Mouse (Mus musculus) olfactory bulb, adult 2 months (tissue): ENCODE results near the gene Mgat4a. TPM values are rescaled to one million over a fixed set of nuclear protein-coding genes. Genes with fewer than 3 reads are reported as not detected.

Experiments
- H3K27ac ChIP-seq: fragments of 200-500 bp; 2 replicates; pipeline ENCODE4 v1.5.1; 2012; ENCODE audit warnings: low read depth, low read length; ENCODE audit not compliant: insufficient read depth
- H3K4me1 ChIP-seq: fragments of 200-500 bp; 2 replicates; pipeline ENCODE4 v1.6.1; 2012; ENCODE audit warnings: low read length; ENCODE audit not compliant: control insufficient read depth, insufficient read depth
- H3K4me3 ChIP-seq: fragments of 200-500 bp; 2 replicates; pipeline ENCODE4 v1.5.1; 2012; ENCODE audit warnings: mild to moderate bottlenecking, low read depth, low read length, moderate library complexity; ENCODE audit not compliant: insufficient read depth
- CTCF ChIP-seq: fragments of 200-500 bp; IDR thresholded peaks from 2 replicates; pipeline ENCODE4 v1.5.1; 2012; ENCODE audit warnings: low read depth, mild to moderate bottlenecking, low read length, moderate library complexity; ENCODE audit not compliant: insufficient read depth
- POLR2A ChIP-seq: fragments of 200-500 bp; IDR thresholded peaks from 2 replicates; pipeline ENCODE4 v1.6.1; 2012; ENCODE audit warnings: mild to moderate bottlenecking, low read depth, low read length, moderate library complexity; ENCODE audit not compliant: insufficient read depth
- WGBS: fragments of 180-500 bp; shearing (Covaris S2); methylation state at CpG from one replicate; pipeline ENCODE4 v1.1.7; 2018; 5-methylcytosine and 5-hydroxymethylcytosine counted together
- polyA plus RNA-seq: library from polyadenylated mRNA; stranded (reverse); fragments of >200 nt; gene quantifications from 2 replicates; pipeline ENCODE4 v1.2.4, GENCODE M21; 2012; ENCODE audit warnings: low replicate concordance; ENCODE audit not compliant: missing spikeins, insufficient read depth, insufficient read length

The Mgat4a gene
- not detected in 2 replicates for polyA plus RNA-seq

DNA sequence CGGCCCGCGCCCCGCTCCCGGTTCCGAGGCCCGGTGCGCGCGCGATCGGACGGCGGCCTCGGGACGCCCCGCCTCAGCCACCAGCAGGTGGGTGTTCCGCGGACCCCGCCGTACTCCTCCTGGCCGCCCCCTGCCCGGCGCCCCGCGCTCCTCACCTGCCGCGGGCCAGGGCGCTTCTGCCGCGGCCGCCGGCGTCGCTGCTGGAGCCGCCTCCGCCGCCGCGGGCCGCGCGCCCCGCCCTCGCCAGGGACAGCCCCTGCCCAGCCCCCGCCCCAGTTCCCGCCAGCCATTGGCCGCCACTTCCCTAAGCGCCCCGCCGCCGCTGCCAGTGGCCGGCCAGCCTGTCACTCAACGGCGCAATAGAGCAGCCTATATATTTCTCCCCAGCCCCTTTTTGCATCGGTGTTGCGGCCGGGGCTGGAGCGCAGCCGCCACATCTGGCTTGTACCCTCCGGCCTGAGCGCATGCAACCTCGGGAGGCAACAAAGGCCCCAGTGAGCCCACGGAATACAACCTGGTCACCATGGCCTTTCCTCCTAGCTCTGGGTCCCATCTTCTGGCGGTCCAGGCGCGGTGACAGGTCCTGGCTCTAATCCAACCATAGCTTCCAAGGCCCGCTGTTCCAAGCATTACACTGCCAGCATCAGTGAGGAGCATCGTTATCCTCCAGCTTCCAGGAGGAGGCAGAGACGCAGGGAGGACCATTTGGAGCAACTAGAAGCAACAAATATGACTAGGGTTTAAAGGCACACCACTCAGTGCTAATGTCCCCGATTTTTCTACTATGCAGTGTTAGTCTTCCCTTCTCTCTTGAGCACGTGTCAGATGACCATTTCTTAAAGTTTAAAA lies at the start of gene Mgat4a:
TSS of gene Mgat4a (minus strand) at position 207 of the 849 bp plus-strand sequence.
- TF ChIP-seq POLR2A (peak; percentile 99), CTCF (no peak)
- Histone ChIP-seq H3K4me3 (peak within 1 kb of the TSS; percentile 71), H3K27ac (peak within 1 kb of the TSS; percentile 80), H3K4me1 (peaks cover 2% of the 10 kb centered on the region; the same call in 1 of the 2 replicates)
- WGBS: under 1% methylated on average over 71 of the region's 72 CpGs

DNA sequence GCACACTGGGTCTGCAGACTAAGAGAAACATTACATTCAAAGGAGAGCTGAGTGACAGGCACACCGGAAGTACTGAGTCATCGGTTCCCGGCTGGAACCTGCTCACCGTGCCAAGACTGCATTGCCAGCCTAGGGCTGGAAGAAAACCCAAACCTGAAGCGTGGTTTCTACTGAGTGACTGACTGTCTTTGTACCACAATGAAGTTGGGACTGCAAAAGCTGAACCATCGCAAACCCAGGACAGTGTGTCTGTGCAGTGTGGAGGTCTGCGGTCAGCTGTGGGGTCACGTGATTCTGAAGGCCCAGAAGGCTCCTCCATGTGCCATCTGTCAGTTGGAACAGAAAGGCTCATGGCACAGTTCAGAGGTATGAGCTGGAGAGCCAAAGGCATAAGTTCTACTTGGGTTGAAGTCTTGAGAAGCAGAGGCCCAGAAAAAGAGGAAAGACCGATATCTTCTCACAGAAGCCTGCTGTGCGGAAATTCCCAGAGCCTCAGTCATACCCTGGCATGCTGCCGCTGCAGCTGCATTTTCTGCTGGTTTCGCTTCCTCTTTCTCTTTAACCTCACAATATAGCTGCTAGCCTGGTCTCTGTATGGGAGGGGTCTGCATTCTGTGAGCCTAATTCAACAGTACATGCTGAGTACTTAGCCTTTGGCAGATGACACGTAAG lies 45.1 kb upstream of the Mgat4a start:
- Histone ChIP-seq H3K4me1 (0 out of 2 replicates have a peak, but pooled peaks cover 3% of the 10 kb centered on the region), H3K27ac (no peak overlapping the region), H3K4me3 (no peak overlapping the region)
- TF ChIP-seq POLR2A: no peak
- TF ChIP-seq CTCF: no peak
- WGBS: 62% methylated on average over 13 of the region's 13 CpGs

DNA sequence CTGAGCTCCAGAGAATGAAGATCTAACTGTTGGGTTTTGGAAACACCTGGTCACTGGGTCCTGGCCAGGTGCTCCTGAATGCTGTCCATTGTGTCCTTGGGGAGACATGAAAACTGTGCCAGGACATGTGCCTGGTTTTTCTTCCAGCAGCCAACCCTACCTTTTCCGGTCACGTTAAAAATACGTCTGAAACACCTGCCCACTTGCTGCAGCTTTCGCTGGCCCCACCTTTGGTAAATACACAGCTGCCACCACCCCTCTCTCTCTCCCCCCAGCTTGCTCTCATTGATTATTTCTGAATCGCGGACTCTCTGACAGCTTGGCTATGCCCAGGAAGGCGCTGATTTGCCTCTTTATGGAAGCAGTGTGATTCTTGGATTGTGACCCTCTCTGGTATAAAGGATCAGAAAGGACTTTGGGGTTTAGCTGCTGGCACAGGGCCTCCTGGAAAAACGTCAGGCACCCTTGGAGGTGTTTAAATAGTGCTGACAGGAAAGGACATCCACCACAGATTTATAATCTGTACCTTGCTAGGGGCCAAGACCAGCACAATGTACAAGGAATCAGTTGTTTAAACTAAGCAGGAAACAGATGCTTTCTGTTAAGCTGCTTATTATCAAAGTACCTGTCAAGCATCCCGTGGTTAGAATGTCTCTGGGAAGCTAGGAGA lies 43.1 kb upstream of the Mgat4a start:
- H3K27ac ChIP-seq: no peak overlapping the region
- 61% methylated on average over 9 of the region's 9 CpGs for WGBS

DNA sequence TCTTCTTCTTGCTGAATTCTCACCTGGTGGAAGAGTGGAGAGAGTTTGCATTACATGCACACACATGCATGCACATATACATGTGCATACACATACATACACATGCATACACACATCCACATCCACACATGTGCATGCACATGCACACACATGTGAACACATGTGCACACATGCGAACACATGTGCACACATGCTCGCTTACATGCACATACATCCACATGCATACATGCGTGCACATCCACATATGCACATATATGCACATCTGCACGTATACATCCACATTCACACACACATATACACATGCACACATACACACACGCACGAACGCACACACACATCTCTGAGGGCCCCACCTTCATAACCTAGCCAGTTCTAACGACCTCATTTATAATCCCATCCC lies 42.4 kb upstream of the Mgat4a start:
- TF ChIP-seq POLR2A: no peak
- TF ChIP-seq CTCF: no peak
- no peak overlapping the region for H3K27ac ChIP-seq
- WGBS: 93% methylated on average over 8 of the region's 8 CpGs

More for the DNA sequence above, 43.1 kb upstream of the Mgat4a start:
- H3K4me3 ChIP-seq: no peak overlapping the region
- TF ChIP-seq POLR2A (no peak), CTCF (no peak)
- 0 out of 2 replicates have a peak, but pooled peaks cover 3% of the 10 kb centered on the region for H3K4me1 ChIP-seq

DNA sequence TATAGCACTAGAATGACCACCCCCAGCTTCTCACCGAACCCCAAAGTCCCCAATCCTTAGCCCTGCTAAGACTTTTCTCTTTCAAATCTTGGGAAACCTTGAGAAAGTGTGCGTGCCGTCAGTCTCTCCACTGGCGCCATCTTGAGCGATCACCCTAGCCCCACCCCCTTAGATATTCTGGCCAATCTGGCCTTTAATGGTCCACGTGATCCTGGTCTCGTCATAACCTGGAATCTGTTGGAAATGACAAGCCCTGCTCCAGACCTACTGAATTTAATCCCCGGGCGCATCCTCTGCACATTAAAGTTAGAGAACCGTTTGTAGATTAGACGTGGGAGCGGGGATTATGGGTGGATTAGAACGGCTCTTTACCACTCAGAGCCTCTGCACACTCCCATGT lies 38.9 kb upstream of the Mgat4a start:
- TF ChIP-seq POLR2A (no peak), CTCF (no peak)
- 96% methylated on average over 13 of the region's 13 CpGs for WGBS
- no peaks in the 10 kb centered on the region for H3K4me1 ChIP-seq

More for the DNA sequence above, 42.4 kb upstream of the Mgat4a start:
- Histone ChIP-seq H3K4me3 (no peak overlapping the region), H3K4me1 (0 out of 2 replicates have a peak, but pooled peaks cover 3% of the 10 kb centered on the region)

DNA sequence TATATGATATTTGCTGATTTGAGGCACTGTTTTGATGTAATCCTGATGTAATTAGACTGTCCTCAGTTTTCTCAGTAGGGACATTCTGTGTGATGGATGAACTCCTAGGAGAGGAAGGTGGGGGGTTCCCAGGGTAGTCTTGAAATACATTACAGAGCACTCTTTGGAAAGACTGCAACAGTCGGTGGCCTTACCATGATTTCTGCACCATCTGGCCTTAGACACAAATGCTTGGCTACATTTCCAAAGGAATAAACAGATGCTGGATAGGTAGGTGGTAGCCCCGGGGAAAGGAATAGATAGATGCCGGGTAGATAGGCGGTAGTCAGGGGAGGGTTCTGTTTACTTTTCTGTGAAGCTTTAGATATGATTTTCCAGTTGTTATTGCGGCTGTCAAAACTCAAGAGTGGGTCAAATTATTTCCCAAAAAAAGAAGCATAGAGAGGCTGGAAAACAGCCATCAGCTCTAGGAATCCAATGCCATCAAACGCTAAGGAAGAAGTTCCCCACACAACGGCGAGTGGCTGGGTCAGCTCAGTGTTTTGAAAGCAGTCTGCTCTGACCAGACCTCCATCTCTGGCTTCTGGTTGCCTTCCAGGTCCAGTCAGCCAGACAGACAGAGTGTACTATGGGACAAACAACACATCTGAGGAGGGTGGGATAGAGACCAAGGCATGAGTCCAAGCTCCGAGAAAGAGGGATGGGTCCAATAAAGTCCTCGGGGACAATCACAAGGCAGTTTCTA lies 31.9 kb upstream of the Mgat4a start:
- 84% methylated on average over 10 of the region's 10 CpGs for WGBS
- TF ChIP-seq POLR2A (no peak), CTCF (no peak)
- no peak overlapping the region for H3K4me3 ChIP-seq
- H3K4me1 ChIP-seq: no peaks in the 10 kb centered on the region
- no peak overlapping the region for H3K27ac ChIP-seq

More for the DNA sequence above, 38.9 kb upstream of the Mgat4a start:
- no peak overlapping the region for H3K4me3 ChIP-seq
- no peak overlapping the region for H3K27ac ChIP-seq

DNA sequence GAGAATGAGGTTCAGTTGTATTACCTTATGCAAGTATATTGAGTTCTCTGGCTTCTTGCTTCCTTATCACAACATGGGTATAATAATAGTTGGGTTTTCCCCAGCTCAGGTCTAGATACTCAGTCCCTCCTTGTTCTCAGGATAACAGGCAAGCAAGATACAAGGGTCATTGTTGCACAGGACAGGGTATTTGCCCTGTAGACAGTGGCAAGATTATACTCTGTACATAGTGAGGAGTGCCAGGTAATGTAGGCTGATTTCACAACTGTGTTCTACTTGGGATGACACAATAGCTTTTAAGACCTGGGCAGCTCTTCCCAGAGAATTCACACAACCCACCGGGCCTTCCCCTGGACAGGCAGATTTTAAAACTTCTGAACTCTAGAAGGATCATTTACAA lies 27.6 kb upstream of the Mgat4a start:
- TF ChIP-seq POLR2A: no peak
- no peak for TF ChIP-seq CTCF
- whole genome bisulfite sequencing: 84% methylated on average over 1 of the region's 1 CpGs
- Histone ChIP-seq H3K4me3 (no peak overlapping the region), H3K27ac (no peak overlapping the region), H3K4me1 (no peaks in the 10 kb centered on the region)

DNA sequence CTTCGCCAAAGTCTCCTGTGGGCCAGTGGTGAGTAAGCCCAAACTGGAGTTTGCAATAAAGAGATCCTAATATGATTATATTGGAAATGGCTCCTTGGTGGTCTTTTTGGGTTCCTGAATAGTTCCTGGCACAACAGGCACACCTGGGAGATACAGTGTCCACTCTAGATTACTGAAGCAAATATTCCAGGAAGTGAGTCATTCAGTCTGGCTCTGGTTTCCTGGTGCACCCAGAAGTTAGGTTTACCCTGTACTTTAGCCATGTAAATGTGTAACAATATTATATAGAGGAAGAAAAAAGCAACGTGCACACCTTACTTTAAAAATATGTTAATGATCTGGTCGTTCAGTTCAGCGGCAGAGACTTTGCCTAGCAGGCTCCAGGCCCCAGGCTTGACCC lies 25.9 kb upstream of the Mgat4a start:
- no peaks in the 10 kb centered on the region for H3K4me1 ChIP-seq
- WGBS: 89% methylated on average over 4 of the region's 4 CpGs
- H3K27ac ChIP-seq: no peak overlapping the region
- H3K4me3 ChIP-seq: no peak overlapping the region
- TF ChIP-seq POLR2A: no peak
- TF ChIP-seq CTCF: no peak
